Mouse (Mus musculus) ovary, postnatal 14 days (tissue): Measurements from ENCODE around the gene Abhd16a.
"Not testable (repeated sequence)": the region's sequence is repeated elsewhere in the genome, so short reads cannot be mapped to it uniquely, and the experiment has no call there.

Source experiments
- DNase-seq: peaks from one replicate; pipeline ENCODE4 v3.0.0; 2022; ENCODE audit warnings: low spot score

The Abhd16a gene

GRCm38 (mm10) chr17:35121871-35122303, 32.8 kb downstream of the Abhd16a start, which contains the start of gene Csnk2b:
Gene Csnk2b (minus strand): TSS chr17:35122053.
- no peak for DNase-seq

GRCm38 (mm10) chr17:35123287-35123686, 34.2 kb downstream of the Abhd16a start:
- DNase-seq, result not testable (repeated sequence)

- DNase-seq, result not testable (repeated sequence)
Observed at GRCm38 (mm10) chr17:35124261-35124896, 35.3 kb downstream of the Abhd16a start.

GRCm38 (mm10) chr17:35125081-35125480, 36.0 kb downstream of the Abhd16a start:
- no peak for DNase-seq

- DNase-seq, result no peak
Observed at GRCm38 (mm10) chr17:35125578-35125977, 36.5 kb downstream of the Abhd16a start.

- DNase-seq, result peak; percentile 62
Observed at GRCm38 (mm10) chr17:35126206-35126611, 37.1 kb downstream of the Abhd16a start, which contains the start of gene D17H6S53E. Gene D17H6S53E (plus strand): TSS chr17:35126373.

GRCm38 (mm10) chr17:35127017-35127416, 38.0 kb downstream of the Abhd16a start:
- no peak for DNase-seq

GRCm38 (mm10) chr17:35128996-35129395, 39.9 kb downstream of the Abhd16a start:
- DNase-seq, result no peak

- DNase-seq, result no peak
Observed at GRCm38 (mm10) chr17:35131038-35131437, 42.0 kb downstream of the Abhd16a start.

GRCm38 (mm10) chr17:35131500-35132173, 42.6 kb downstream of the Abhd16a start, which contains the start of gene Apom:
Gene Apom (minus strand): TSS chr17:35132050.
- DNase-seq, result no peak

GRCm38 (mm10) chr17:35132174-35132560, 43.1 kb downstream of the Abhd16a start:
- no peak for DNase-seq

- no peak for DNase-seq
Observed at GRCm38 (mm10) chr17:35133517-35133916, 44.5 kb downstream of the Abhd16a start.

GRCm38 (mm10) chr17:35134801-35135590, 45.9 kb downstream of the Abhd16a start, which contains the start of gene Bag6:
Gene Bag6 (plus strand): TSS chr17:35135178.
- peak; percentile 91 for DNase-seq

- no peak for DNase-seq
Observed at GRCm38 (mm10) chr17:35135591-35136320, 46.7 kb downstream of the Abhd16a start.

GRCm38 (mm10) chr17:35139269-35139668, 50.2 kb downstream of the Abhd16a start:
- no peak for DNase-seq

- no peak for DNase-seq
Observed at GRCm38 (mm10) chr17:35140490-35140996, 51.5 kb downstream of the Abhd16a start.

GRCm38 (mm10) chr17:35141971-35142370, 52.9 kb downstream of the Abhd16a start:
- no peak for DNase-seq

- no peak for DNase-seq
Observed at GRCm38 (mm10) chr17:35146139-35146538, 57.1 kb downstream of the Abhd16a start.

GRCm38 (mm10) chr17:35147348-35147747, 58.3 kb downstream of the Abhd16a start:
- no peak for DNase-seq

- no peak for DNase-seq
Observed at GRCm38 (mm10) chr17:35147922-35148639, 59.0 kb downstream of the Abhd16a start.

- no peak for DNase-seq
Observed at GRCm38 (mm10) chr17:35152121-35152520, 63.1 kb downstream of the Abhd16a start.
